Comparison of ENCODE assay signal across 29 mouse cellular contexts in genomic region chr6:88276221-88276620, GRCm38 (mm10). TPM values are rescaled to one million over a fixed set of nuclear protein-coding genes. Genes with fewer than 3 reads are reported as not detected.
DNase-seq lines count a peak whose midpoint lies in the region; ATAC-seq and TF ChIP-seq lines count a peak whose summit lies in the region.
"Had no signal": no experiment of that assay in that cellular context is flagged by ENCODE, and none has a peak within 500 bp of the region (broad histone marks: within the 10 kb centered on the region; RNA-seq: fewer than 3 reads in every experiment).

No protein-coding gene starts in this region.

- no peaks in the 10 kb centered on the region for H3K4me1 ChIP-seq in stomach, postnatal 0 days (replicated peaks; ENCODE audit: control insufficient read depth, insufficient read depth)
- H3K4me1 ChIP-seq: embryonic facial prominence, embryonic 15.5 days; heart, embryonic 15.5 days; liver, embryonic 13.5 days had no signal

- no peaks in the 10 kb centered on the region for H3K27me3 ChIP-seq in stomach, postnatal 0 days (ENCODE audit: control insufficient read depth, insufficient read depth, low read length)
- H3K27me3 ChIP-seq: embryonic facial prominence, embryonic 15.5 days; heart, embryonic 15.5 days; hindbrain, embryonic 13.5 days; kidney, embryonic 15.5 days; liver, embryonic 13.5 days had no signal

- no peak overlapping the region for H3K4me2 ChIP-seq in stomach, postnatal 0 days (replicated peaks; ENCODE audit: low read depth)
- H3K4me2 ChIP-seq: embryonic facial prominence, embryonic 15.5 days; heart, embryonic 15.5 days; hindbrain, embryonic 13.5 days; kidney, embryonic 15.5 days; limb, embryonic 13.5 days; liver, embryonic 13.5 days had no signal

- no peak overlapping the region for H3K4me3 ChIP-seq in stomach, postnatal 0 days (ENCODE audit: low read depth, low read length)
- H3K4me3 ChIP-seq: embryonic facial prominence, embryonic 15.5 days; gastrocnemius, adult 2 months; heart, embryonic 15.5 days; hindbrain, embryonic 13.5 days; kidney, embryonic 15.5 days; limb, embryonic 13.5 days; liver, embryonic 13.5 days had no signal

- TF ChIP-seq CTCF in stomach, postnatal 0 days (IDR thresholded peaks at IDR 0.05; ENCODE audit: low read depth), result no peak

- DNase-seq in right cerebral cortex, adult 18-20 months, result peak; percentile 67
- no peak for DNase-seq in right cerebral cortex, postnatal 10 days (ENCODE audit: low spot score in 2 of 2)
- peak; percentile 47 for DNase-seq in frontal cortex, postnatal 36 days (ENCODE audit: low spot score in 2 of 2)
- peak; percentile 43 to 70 for DNase-seq in left cerebral cortex, postnatal 14 days (ENCODE audit: low spot score in 2 of 2)
- DNase-seq in liver, result no peak
- DNase-seq in heart, adult 18-20 months, result no peak
- DNase-seq in stomach, postnatal 0 days (ENCODE audit: low spot score), result no peak
- DNase-seq: adrenal gland, adult 8-10 months; cerebellum, adult 8-10 months; gastrocnemius, adult 2 months; heart, postnatal 36 days; kidney, adult 11 months; kidney, postnatal 36 days; liver, embryonic 13.5 days; lung, adult 2 months; midbrain, embryonic 14.5 days; spleen, adult 18-20 months; thymus, postnatal 14 days had no signal

- no peak for TF ChIP-seq EP300 in stomach, postnatal 0 days (optimal IDR thresholded peaks at IDR 0.05)

- intact Hi-C loops in left cerebral cortex, postnatal 14 days (cut with DNase I), result no loop called here

- no peaks in the 10 kb centered on the region for H3K36me3 ChIP-seq in stomach, postnatal 0 days (ENCODE audit: control insufficient read depth, insufficient read depth, low read length)
- H3K36me3 ChIP-seq: heart, embryonic 15.5 days had no signal

- WGBS in stomach, postnatal 0 days, result 65% methylated on average over 4 of the region's 4 CpGs

- ATAC-seq in stomach, postnatal 0 days (ENCODE audit: low FRiP score, low TSS enrichment), result no peak
- ATAC-seq: forebrain, embryonic 16.5 days had no signal

- H3K9me3 ChIP-seq in stomach, postnatal 0 days (ENCODE audit: control insufficient read depth, low read length), result no peaks in the 10 kb centered on the region
- H3K9me3 ChIP-seq: embryonic facial prominence, embryonic 15.5 days; heart, embryonic 15.5 days; hindbrain, embryonic 13.5 days; kidney, embryonic 15.5 days; limb, embryonic 13.5 days; liver, embryonic 13.5 days had no signal

- no peak overlapping the region for H3K27ac ChIP-seq in stomach, postnatal 0 days (replicated peaks)
- H3K27ac ChIP-seq: embryonic facial prominence, embryonic 15.5 days; gastrocnemius, adult 2 months; heart, embryonic 15.5 days; hindbrain, embryonic 13.5 days; kidney, embryonic 15.5 days; limb, embryonic 13.5 days; liver, embryonic 13.5 days had no signal

- H3K9ac ChIP-seq in stomach, postnatal 0 days (ENCODE audit: low read length), result no peak overlapping the region
- H3K9ac ChIP-seq: embryonic facial prominence, embryonic 15.5 days; heart, embryonic 15.5 days; hindbrain, embryonic 13.5 days; kidney, embryonic 15.5 days; limb, embryonic 13.5 days; liver, embryonic 13.5 days had no signal

RNA-seq across cellular contexts. Expression of gene Dnajb8, which starts 54.2 kb away (rescaled TPM):
- not detected for total RNA-seq in left cerebral cortex, postnatal 14 days (2021)
- total RNA-seq in heart, adult 18-20 months (2021), result not detected
- not detected in 2 replicates for polyA plus RNA-seq in stomach, postnatal 0 days (2015; fragmentation: Nextera tagmentation; extraction: Ambion mirVana)
- total RNA-seq: adrenal gland, adult 8-10 months; gastrocnemius, adult 2 months; gastrocnemius, postnatal 4 days; heart, postnatal 36 days; megakaryocyte, adult 5-6 weeks; MEL had no signal
- polyA plus RNA-seq: C2C12; embryonic facial prominence, embryonic 15.5 days; forebrain, embryonic 16.5 days; heart, embryonic 15.5 days; hindbrain, embryonic 13.5 days; kidney, embryonic 15.5 days; limb, embryonic 13.5 days; liver, embryonic 13.5 days; lung, adult 2 months; midbrain, embryonic 14.5 days; neural tube, embryonic 11.5 days had no signal

Comparison
In these comparisons a context has a peak if more than half of its experiments do, and no peak if none do; other contexts are left out.
1. DNase-seq: peak in right cerebral cortex, adult 18-20 months (single experiment), frontal cortex, postnatal 36 days (2 of 2) and left cerebral cortex, postnatal 14 days (2 of 2); none in right cerebral cortex, postnatal 10 days (0 of 2), liver (single experiment), heart, adult 18-20 months (0 of 2) and stomach, postnatal 0 days (single experiment).